Mouse (Mus musculus): ENCODE measurements around the gene Dlx2. TPM values are rescaled to one million over a fixed set of nuclear protein-coding genes. Genes with fewer than 3 reads are reported as not detected.

The Dlx2 gene
- polyA plus RNA-seq, 1 experiment = not detected

DNA sequence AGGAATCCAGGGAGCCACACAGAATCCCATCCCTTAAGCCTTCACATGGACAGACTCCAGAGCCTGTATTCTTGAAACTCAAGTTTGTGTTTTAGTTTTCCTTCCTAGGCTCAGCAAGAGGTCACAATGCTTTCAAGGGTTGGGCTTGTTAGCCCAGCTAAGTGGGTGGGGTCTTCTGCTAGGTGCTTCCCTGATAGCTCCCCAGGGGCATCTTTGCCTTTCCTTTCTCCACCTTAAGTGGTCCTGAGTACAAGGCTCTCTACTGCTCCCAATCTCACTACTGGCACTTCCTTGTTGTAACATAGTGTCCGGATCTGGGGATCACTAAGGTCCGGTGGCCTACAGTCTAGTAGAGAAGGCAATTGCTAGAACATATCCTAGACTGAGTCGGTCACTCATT lies 3.8 kb upstream of the Dlx2 start:
- Histone ChIP-seq H3K4me3 (replicated peaks) (no peak overlapping the region), H3K9me3 (no peaks in the 10 kb centered on the region), H3K36me3 (replicated peaks; ENCODE audit: low read length) (no peaks in the 10 kb centered on the region), H3K4me1 (peaks cover 26% of the 10 kb centered on the region), H3K27me3 (replicated peaks) (peaks cover 87% of the 10 kb centered on the region)
- TF ChIP-seq FLI1 (IDR thresholded peaks at IDR 0.05; ENCODE audit: low read length) = no peak
- no peak for TF ChIP-seq GATA1 (IDR thresholded peaks at IDR 0.05; ENCODE audit: borderline replicate concordance, low read length)

DNA sequence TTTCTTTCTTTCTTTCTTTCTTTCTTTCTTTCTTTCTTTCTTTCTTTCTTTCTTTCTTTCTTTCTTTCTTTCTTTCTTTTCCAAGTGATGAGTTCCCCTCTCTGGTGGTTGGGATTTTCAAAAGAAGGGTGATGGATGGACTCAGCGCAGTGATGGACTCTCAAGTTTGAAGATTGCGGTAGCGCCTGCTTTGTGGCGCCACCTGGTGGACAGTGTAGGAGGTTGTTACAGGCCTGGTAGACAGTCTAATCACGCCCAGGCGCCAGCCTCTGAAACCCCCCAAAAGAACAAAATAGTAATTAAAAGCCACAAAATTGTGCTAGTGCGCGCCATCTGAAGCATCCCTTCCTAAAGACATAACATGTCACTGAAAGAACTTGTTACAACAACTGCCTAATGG lies 1.3 kb upstream of the Dlx2 start:
- peaks cover 46% of the 10 kb centered on the region for H3K4me1 ChIP-seq
- peaks cover 91% of the 10 kb centered on the region for H3K27me3 ChIP-seq (replicated peaks)
- H3K4me3 ChIP-seq (replicated peaks) = no peak overlapping the region
- no peak for TF ChIP-seq FLI1 (IDR thresholded peaks at IDR 0.05; ENCODE audit: low read length)
- TF ChIP-seq GATA1 (IDR thresholded peaks at IDR 0.05; ENCODE audit: borderline replicate concordance, low read length) = no peak
- no peaks in the 10 kb centered on the region for H3K36me3 ChIP-seq (replicated peaks; ENCODE audit: low read length)
- no peaks in the 10 kb centered on the region for H3K9me3 ChIP-seq

DNA sequence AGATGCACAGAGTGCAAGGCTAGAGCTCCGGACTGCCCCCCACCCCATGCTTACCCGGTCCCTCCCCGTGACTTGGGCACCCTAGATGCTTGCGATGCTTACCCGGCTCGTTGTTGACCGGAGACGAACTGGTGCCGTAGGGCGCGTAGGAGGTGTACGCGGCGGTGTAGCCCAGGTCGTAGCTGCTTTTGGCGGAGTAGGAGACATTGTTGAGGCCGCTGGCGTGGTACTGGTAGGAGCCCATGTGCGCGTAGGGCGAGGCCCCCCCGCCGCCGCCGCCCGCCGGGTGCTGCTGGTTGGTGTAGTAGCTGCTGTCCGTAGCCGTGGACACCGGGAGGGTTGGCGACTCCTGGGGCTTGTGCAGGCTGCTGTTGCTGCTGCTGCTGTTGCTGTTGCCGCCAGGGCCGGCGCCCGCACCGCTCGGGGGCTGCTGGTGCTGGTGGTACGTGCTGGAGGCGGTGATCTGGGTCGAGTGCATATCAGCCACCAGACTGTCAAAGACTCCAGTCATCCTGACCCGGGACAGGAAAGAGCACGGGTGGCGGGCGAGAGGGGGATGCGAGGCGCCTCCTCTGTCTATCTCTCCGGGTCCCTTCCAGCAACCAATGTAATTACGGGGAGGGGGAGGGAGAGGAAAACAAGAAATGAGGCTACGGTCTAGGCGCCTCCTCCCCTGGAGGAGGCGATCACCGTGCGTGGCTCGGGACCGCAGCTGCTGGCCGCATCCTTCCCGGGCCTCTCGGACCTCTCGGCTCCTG lies 493 bp downstream of the Dlx2 start:
- H3K4me3 ChIP-seq (replicated peaks) = peak overlapping the region; percentile 89

DNA sequence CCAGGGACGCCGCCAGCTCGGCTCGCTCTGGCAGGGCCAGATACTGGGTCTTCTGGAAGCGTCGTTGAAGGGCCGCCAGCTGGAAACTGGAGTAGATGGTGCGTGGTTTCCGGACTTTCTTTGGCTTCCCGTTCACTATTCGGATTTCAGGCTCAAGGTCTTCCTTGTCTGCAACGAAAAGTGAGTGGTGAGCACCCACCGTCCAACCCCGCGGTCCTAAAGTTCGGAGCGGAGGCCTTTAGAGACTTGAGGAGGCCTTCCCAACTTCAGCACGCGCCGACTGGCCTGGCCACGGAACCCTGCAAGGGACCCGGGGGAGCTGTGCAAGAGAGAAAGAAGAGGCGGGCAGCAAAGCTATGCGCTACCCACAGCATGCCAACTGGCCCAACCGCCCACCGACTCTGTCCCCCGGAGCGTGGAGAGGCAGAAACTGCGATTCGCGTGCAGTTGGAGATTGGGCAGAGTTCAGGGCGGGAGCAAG lies 1.1 kb downstream of the Dlx2 start:
- TF ChIP-seq GATA1 (IDR thresholded peaks at IDR 0.05; ENCODE audit: borderline replicate concordance, low read length) = no peak
- TF ChIP-seq FLI1 (IDR thresholded peaks at IDR 0.05; ENCODE audit: low read length) = no peak
- H3K4me3 ChIP-seq (replicated peaks) = peak overlapping the region; percentile 89
- H3K9me3 ChIP-seq = no peaks in the 10 kb centered on the region
- peaks cover 94% of the 10 kb centered on the region for H3K27me3 ChIP-seq (replicated peaks)
- H3K4me1 ChIP-seq = peaks cover 59% of the 10 kb centered on the region
- H3K36me3 ChIP-seq (replicated peaks; ENCODE audit: low read length) = no peaks in the 10 kb centered on the region

More for the DNA sequence above, 493 bp downstream of the Dlx2 start:
- Histone ChIP-seq H3K36me3 (replicated peaks; ENCODE audit: low read length) (no peaks in the 10 kb centered on the region), H3K27me3 (replicated peaks) (peaks cover 92% of the 10 kb centered on the region), H3K9me3 (no peaks in the 10 kb centered on the region), H3K4me1 (peaks cover 53% of the 10 kb centered on the region)
- TF ChIP-seq FLI1 (IDR thresholded peaks at IDR 0.05; ENCODE audit: low read length) = no peak
- TF ChIP-seq GATA1 (IDR thresholded peaks at IDR 0.05; ENCODE audit: borderline replicate concordance, low read length) = no peak

- TF ChIP-seq FLI1 (IDR thresholded peaks at IDR 0.05; ENCODE audit: low read length) (no peak), GATA1 (IDR thresholded peaks at IDR 0.05; ENCODE audit: borderline replicate concordance, low read length) (no peak)
- peak overlapping the region; percentile 84 for H3K4me3 ChIP-seq (replicated peaks)
- H3K27me3 ChIP-seq (replicated peaks) = peaks cover 95% of the 10 kb centered on the region
- H3K9me3 ChIP-seq = no peaks in the 10 kb centered on the region
- H3K4me1 ChIP-seq = peaks cover 65% of the 10 kb centered on the region
- no peaks in the 10 kb centered on the region for H3K36me3 ChIP-seq (replicated peaks; ENCODE audit: low read length)
Observed at GRCm38 (mm10) chr2:71544391-71545285, 1.9 kb downstream of the Dlx2 start.

GRCm38 (mm10) chr2:71543948-71544347 lies 2.6 kb downstream of the Dlx2 start:
- H3K27me3 ChIP-seq (replicated peaks) = peaks cover 95% of the 10 kb centered on the region
- no peaks in the 10 kb centered on the region for H3K36me3 ChIP-seq (replicated peaks; ENCODE audit: low read length)
- H3K9me3 ChIP-seq = no peaks in the 10 kb centered on the region
- TF ChIP-seq GATA1 (IDR thresholded peaks at IDR 0.05; ENCODE audit: borderline replicate concordance, low read length) = no peak
- no peak for TF ChIP-seq FLI1 (IDR thresholded peaks at IDR 0.05; ENCODE audit: low read length)
- peak overlapping the region; percentile 84 for H3K4me3 ChIP-seq (replicated peaks)
- peaks cover 72% of the 10 kb centered on the region for H3K4me1 ChIP-seq

GRCm38 (mm10) chr2:71543531-71543930 lies 3.0 kb downstream of the Dlx2 start:
- no peaks in the 10 kb centered on the region for H3K36me3 ChIP-seq (replicated peaks; ENCODE audit: low read length)
- no peak for TF ChIP-seq GATA1 (IDR thresholded peaks at IDR 0.05; ENCODE audit: borderline replicate concordance, low read length)
- no peak for TF ChIP-seq FLI1 (IDR thresholded peaks at IDR 0.05; ENCODE audit: low read length)
- H3K27me3 ChIP-seq (replicated peaks) = peaks cover 95% of the 10 kb centered on the region
- H3K4me3 ChIP-seq (replicated peaks) = no peak overlapping the region
- H3K9me3 ChIP-seq = no peaks in the 10 kb centered on the region
- H3K4me1 ChIP-seq = peaks cover 76% of the 10 kb centered on the region

DNA sequence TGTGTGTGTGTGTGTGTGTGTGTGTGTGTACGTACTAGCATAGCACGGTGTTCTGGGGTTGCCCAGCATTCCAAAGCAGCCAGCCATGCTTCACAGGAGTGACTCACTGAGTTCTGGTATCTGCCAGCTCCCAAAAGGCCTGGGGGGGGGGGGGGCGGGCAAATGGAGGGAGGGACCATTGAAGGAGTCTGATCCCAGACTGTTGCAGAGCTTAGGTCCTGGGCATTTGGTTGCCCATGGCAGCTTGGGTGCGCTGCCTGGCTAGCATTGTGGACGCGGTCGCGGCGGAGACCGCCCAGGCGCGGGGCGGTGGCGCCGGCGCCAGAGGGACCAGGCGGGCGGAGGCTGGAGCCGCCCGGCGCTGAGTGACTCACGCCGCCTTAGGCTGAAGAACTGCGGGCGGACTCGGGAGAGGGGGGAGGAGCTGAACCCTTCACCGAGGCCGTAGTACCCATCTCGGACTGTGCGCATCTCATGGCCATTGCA lies 3.7 kb downstream of the Dlx2 start:
- TF ChIP-seq FLI1 (IDR thresholded peaks at IDR 0.05; ENCODE audit: low read length) (no peak), GATA1 (IDR thresholded peaks at IDR 0.05; ENCODE audit: borderline replicate concordance, low read length) (no peak)
- Histone ChIP-seq H3K4me1 (peaks cover 78% of the 10 kb centered on the region), H3K36me3 (replicated peaks; ENCODE audit: low read length) (no peaks in the 10 kb centered on the region), H3K4me3 (replicated peaks) (peak overlapping the region; percentile 81), H3K9me3 (no peaks in the 10 kb centered on the region), H3K27me3 (replicated peaks) (peaks cover 95% of the 10 kb centered on the region)

DNA sequence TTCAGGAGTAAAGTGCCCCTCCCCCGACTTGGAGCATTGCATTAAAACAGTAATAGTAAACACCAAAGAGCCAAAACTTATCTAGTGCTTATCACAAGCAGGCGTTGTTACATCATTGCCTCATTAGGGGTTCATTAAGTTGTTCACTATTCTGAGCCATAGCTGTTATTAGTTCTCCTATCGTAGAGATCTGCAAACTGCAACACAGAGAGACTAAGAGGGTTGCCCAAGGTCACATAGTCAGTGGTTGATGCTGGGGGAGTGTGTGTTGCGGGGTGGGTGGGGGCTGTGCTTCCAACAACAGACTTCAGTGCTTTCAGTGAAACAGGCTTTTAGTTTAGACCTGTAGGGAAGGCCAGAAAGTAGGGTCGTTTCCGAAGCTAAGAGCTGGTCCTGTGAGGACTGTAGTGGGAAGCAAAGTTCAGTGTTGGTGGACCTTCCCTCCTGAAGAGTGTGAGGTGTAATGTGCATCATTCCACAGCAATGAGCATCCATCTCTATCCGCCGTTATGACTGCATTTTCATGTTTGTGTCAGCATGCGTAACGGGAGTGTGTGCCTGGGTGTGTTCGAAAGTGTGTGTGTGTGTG lies 4.2 kb downstream of the Dlx2 start:
- peaks cover 99% of the 10 kb centered on the region for H3K27me3 ChIP-seq (replicated peaks)

More for the DNA sequence above, 4.2 kb downstream of the Dlx2 start:
- Histone ChIP-seq H3K4me1 (peaks cover 78% of the 10 kb centered on the region), H3K4me3 (replicated peaks) (peak overlapping the region; percentile 25), H3K36me3 (replicated peaks; ENCODE audit: low read length) (no peaks in the 10 kb centered on the region), H3K9me3 (no peaks in the 10 kb centered on the region)
- TF ChIP-seq GATA1 (IDR thresholded peaks at IDR 0.05; ENCODE audit: borderline replicate concordance, low read length) = no peak
